Mouse (Mus musculus) small intestine, adult 10 weeks (tissue): ENCODE data around the gene Serpinb9g. TPM values are rescaled to one million over a fixed set of nuclear protein-coding genes. Genes with fewer than 3 reads are reported as not detected.

Experiments
- polyA plus RNA-seq: library from polyadenylated mRNA; stranded (reverse); fragments of 350-450 nt; fragmentation: Illumina TruSeq; extraction: RNeasy Lipid Tissue Mini Kit (QIAGEN cat#74804); gene quantifications from one replicate; pipeline ENCODE4 v1.2.3, GENCODE M21; 2014; ENCODE audit warnings: low replicate concordance

Gene Serpinb9g
- polyA plus RNA-seq, result not detected

DNA sequence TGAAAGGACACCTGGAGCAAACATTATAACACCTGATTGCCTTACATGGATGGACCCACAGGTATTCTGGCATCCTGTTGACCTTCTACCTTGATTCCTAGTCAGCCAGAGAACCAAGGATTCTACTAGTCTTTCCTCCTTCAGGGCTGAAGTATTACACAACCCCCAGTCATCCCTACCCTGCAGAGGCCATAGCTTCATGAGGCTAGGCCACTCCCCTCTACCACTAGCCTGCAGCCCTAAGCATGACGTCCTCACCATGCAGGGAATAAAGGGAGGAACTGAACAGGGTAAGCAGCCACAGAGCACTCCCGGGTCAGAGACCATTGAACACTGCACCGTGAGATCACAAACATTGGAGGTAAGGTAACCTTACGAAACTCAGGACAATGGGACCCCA lies at the start of gene Serpinb9g:
TSS of gene Serpinb9g (plus strand) at position 301 of the 400 bp plus-strand sequence.

Other genes starting within 250 kb of the Serpinb9g start
- gene Serpinb9e, start 235.2 kb upstream of the Serpinb9g start, polyA plus RNA-seq, result not detected
- gene Serpinb9f, start 160.7 kb upstream of the Serpinb9g start, polyA plus RNA-seq, result not detected
- gene Gm11397, start 89.0 kb upstream of the Serpinb9g start, polyA plus RNA-seq, result not detected
- not detected for gene Serpinb6d, start 176.6 kb downstream of the Serpinb9g start, polyA plus RNA-seq